Mouse (Mus musculus) embryonic facial prominence, embryonic 11.5 days (tissue): Measurements from ENCODE around the gene Atp10b. TPM values are rescaled to one million over a fixed set of nuclear protein-coding genes. Genes with fewer than 3 reads are reported as not detected.
"Not testable (repeated sequence)": the region's sequence is repeated elsewhere in the genome, so short reads cannot be mapped to it uniquely, and the experiment has no call there.

Experiments
- ATAC-seq: fragments of 200-750 bp; cut with Nextera tagmentation; replicated peaks from 2 replicates; pipeline ENCODE4 v1.8.0; 2017; ENCODE audit warnings: low read depth; ENCODE audit not compliant: insufficient number of reproducible peaks, low FRiP score, low TSS enrichment
- DNase-seq: peaks from one replicate; pipeline ENCODE4 v3.0.0-alpha.2; 2015; ENCODE audit warnings: low spot score
- H3K27ac ChIP-seq: fragments of 300-500 bp; sonication (generic); replicated peaks from 2 replicates; pipeline ENCODE4 v1.5.1; 2014; ENCODE audit warnings: mild to moderate bottlenecking, low read depth, low read length, control low read depth
- H3K27me3 ChIP-seq: fragments of 300-500 bp; sonication (generic); 2 replicates; pipeline ENCODE4 v1.6.1; 2014; ENCODE audit warnings: mild to moderate bottlenecking, low read length, moderate library complexity, mixed read lengths; ENCODE audit not compliant: control insufficient read depth, insufficient read depth
- H3K36me3 ChIP-seq: fragments of 300-500 bp; sonication (generic); replicated peaks from 2 replicates; pipeline ENCODE4 v1.6.1; 2014; ENCODE audit warnings: low read depth, mild to moderate bottlenecking, low read length, moderate library complexity, mixed read lengths; ENCODE audit not compliant: control insufficient read depth, insufficient read depth
- H3K4me1 ChIP-seq: fragments of 300-500 bp; sonication (generic); 2 replicates; pipeline ENCODE4 v1.6.1; 2014; ENCODE audit warnings: low read length, mixed read lengths; ENCODE audit not compliant: control insufficient read depth, insufficient read depth
- H3K4me2 ChIP-seq: fragments of 300-500 bp; sonication (generic); 2 replicates; pipeline ENCODE4 v1.6.1; 2014; ENCODE audit warnings: low read depth, mild to moderate bottlenecking, control low read depth, low read length, moderate library complexity
- H3K4me3 ChIP-seq: fragments of 300-500 bp; sonication (generic); 2 replicates; pipeline ENCODE4 v1.5.1; 2014; ENCODE audit warnings: low read depth, low read length, control low read depth
- H3K9ac ChIP-seq: fragments of 300-500 bp; sonication (generic); replicated peaks from 2 replicates; pipeline ENCODE4 v1.6.1; 2014; ENCODE audit warnings: mild to moderate bottlenecking, control low read depth, low read length
- H3K9me3 ChIP-seq: fragments of 300-500 bp; sonication (generic); replicated peaks from 2 replicates; pipeline ENCODE4 v1.6.1; 2016; ENCODE audit warnings: mild to moderate bottlenecking, low read length, inconsistent platforms, mixed read lengths; ENCODE audit not compliant: control insufficient read depth
- whole genome bisulfite sequencing: fragments of 180-500 bp; shearing (Covaris S2); extraction: QIAGEN DNeasy Blood & Tissue Kit; methylation state at CpG from one replicate; pipeline ENCODE4 v1.1.7; 2014; 5-methylcytosine and 5-hydroxymethylcytosine counted together
- polyA plus RNA-seq: library from polyadenylated mRNA; unstranded; fragments of >200 nt; fragmentation: Nextera tagmentation; extraction: Ambion mirVana; gene quantifications from 2 replicates; pipeline ENCODE4 v1.2.1, GENCODE M21; 2014

Atp10b gene
- 0.77 and 0.80 TPM in 2 replicates for polyA plus RNA-seq

DNA sequence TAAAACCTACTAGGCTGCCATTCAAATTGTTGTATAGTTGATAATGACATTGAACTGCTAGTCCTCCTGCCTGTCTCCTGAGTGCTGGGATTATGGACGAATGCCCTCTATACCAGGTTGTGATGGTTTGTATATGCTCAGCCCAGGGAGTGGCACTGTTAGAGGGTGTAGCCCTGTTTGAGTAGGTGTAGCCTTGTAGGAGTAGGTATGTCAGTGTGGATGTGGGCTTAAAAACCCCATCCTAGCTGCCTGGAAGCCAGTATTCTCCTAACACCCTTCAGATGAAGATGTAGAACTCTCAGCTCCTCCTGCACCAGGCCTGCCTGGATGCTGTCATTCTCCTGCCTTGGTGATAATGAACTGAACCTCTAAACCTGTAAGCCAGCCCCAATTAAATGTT is at the start of gene Atp10b:
Atp10b (plus strand) TSS at position 301 of the 400 bp plus-strand sequence.
- H3K9me3 ChIP-seq: no peaks in the 10 kb centered on the region
- no peak within 1 kb of the TSS for H3K4me3 ChIP-seq
- no peak within 1 kb of the TSS for H3K27ac ChIP-seq
- no peak for ATAC-seq
- H3K4me2 ChIP-seq: no peak within 1 kb of the TSS
- no peak within 1 kb of the TSS for H3K9ac ChIP-seq
- H3K27me3 ChIP-seq: no peaks in the 10 kb centered on the region
- no peak for DNase-seq
- 66% methylated on average over 1 of the region's 1 CpGs for WGBS
- no peaks in the 10 kb centered on the region for H3K36me3 ChIP-seq
- no peaks in the 10 kb centered on the region for H3K4me1 ChIP-seq

DNA sequence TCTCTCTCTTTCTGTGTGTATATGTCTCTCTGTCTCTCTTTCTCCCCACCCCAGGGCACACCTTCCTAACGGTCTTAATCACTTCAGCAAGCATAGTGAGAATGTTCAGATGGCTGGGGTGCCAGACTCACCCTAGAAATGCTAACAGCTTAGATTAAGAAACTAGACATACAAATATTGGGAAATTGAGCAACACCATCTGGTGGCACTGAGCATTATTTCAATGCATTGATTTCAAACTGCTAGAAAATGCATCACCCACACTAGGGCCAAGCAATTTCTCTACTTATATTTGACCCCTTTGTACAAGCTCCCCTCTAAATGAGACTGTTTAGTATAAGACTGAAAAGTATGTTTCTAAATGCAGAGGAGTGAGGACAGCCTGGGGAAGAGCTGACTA is 48.3 kb upstream of the Atp10b start:
- Histone ChIP-seq H3K36me3 (no peaks in the 10 kb centered on the region), H3K4me2 (no peak overlapping the region), H3K9ac (no peak overlapping the region), H3K27me3 (no peaks in the 10 kb centered on the region), H3K27ac (no peak overlapping the region), H3K9me3 (no peaks in the 10 kb centered on the region), H3K4me3 (no peak overlapping the region), H3K4me1 (no peaks in the 10 kb centered on the region)
- DNase-seq: no peak
- no peak for ATAC-seq
- WGBS: 70% methylated on average over 1 of the region's 1 CpGs

DNA sequence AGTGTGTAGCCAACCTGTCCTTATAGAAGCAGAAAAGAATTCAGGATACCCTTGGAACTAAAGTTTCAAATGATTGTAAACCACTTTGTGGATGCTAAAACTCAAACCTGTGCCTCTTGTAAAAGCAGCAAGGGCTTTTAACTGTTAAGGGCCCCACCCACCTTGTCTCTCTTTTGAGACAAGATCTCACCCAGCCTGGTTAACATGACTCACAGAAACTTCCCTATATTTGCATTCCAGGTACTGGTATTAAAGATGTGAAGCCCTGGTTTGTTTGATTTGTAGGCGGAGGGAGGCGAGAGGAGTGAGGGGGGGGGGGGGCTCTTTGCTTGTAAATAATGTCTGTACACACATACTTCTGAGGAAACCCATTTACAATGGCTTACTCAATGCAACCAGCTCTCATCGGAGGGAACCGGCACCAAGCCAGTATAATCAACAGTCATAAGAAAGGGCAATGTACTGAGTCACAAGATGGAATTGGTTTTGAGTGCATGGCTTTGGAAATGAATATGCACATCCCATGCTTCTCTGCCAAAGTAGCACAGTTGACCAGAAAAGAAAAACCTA is 23.7 kb upstream of the Atp10b start:
- no peaks in the 10 kb centered on the region for H3K36me3 ChIP-seq
- no peak overlapping the region for H3K9ac ChIP-seq
- no peak for ATAC-seq
- 89% methylated on average over 4 of the region's 4 CpGs for WGBS
- no peak for DNase-seq
- H3K4me1 ChIP-seq: no peaks in the 10 kb centered on the region
- no peak overlapping the region for H3K27ac ChIP-seq
- H3K9me3 ChIP-seq: no peaks in the 10 kb centered on the region
- H3K27me3 ChIP-seq: no peaks in the 10 kb centered on the region
- no peak overlapping the region for H3K4me2 ChIP-seq
- H3K4me3 ChIP-seq: no peak overlapping the region

DNA sequence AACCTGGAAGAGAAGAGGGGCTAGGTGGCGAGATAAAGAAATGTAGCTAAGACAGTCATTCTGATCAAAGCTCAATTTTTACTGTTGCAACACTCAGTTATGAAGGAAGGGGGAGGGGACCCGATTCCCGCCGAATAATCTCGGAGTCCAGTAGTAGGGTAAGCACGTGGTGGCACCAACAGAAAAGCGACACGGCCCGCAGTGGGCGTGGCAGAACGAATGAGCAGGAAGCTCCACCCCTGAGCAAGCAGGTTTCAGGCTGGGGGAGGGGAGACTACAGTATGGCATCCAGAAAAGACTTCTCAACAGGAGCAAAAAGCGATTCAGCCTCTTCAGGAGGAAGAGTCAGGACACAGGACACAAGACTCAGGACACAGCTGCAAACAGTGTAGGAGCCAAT is 23.1 kb upstream of the Atp10b start:
- 81% methylated on average over 12 of the region's 12 CpGs for WGBS
- H3K4me1 ChIP-seq, ATAC-seq, H3K27ac ChIP-seq, H3K9ac ChIP-seq, DNase-seq, H3K9me3 ChIP-seq, H3K36me3 ChIP-seq, H3K4me3 ChIP-seq, H3K27me3 ChIP-seq, H3K4me2 ChIP-seq: not testable (repeated sequence)

DNA sequence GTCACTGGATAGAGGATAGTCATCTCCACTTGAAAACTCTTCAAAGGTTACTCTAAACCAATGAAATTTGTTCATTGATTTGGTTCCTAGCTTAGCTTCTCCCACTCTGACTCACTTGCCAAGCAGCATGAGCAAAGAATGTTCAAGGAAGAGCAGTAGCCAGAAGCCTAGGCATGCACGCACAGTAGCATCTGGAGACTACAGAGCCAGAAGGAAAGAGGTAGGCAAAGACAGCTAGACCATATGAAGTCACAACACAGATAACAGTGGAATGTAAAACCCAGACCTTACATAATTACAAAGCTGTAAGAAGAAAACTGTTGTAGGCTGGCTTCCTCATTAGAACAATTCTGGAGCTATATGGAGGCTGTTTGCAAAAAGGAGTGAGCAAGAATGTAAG is 8.4 kb upstream of the Atp10b start:
- 94% methylated on average over 1 of the region's 1 CpGs for WGBS
- Histone ChIP-seq H3K4me2 (no peak overlapping the region), H3K36me3 (no peaks in the 10 kb centered on the region), H3K9ac (no peak overlapping the region), H3K27ac (no peak overlapping the region), H3K4me3 (no peak overlapping the region), H3K4me1 (no peaks in the 10 kb centered on the region), H3K9me3 (no peaks in the 10 kb centered on the region), H3K27me3 (no peaks in the 10 kb centered on the region)
- ATAC-seq: no peak
- DNase-seq: no peak

DNA sequence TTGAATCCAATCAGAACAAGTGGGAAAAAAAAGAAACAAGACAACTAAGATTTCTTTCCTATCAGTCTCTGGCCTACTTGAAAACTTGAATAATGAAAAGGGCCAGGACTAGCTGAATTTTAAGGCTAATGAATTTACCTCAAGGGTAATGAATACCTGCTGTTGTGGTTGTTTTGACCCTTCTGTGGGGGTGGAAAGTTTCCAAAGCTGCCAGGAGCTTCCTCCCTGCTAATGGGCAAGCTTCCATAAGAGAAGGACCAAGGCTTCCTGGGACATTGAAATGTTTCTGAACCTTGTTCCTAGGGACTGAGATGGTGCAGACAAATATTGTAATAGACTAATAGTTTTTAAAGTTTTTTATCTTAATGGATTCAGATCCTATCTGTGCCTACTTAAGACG is 6.9 kb upstream of the Atp10b start:
- no peaks in the 10 kb centered on the region for H3K9me3 ChIP-seq
- no peak overlapping the region for H3K4me2 ChIP-seq
- H3K36me3 ChIP-seq: no peaks in the 10 kb centered on the region
- DNase-seq: no peak
- no peaks in the 10 kb centered on the region for H3K27me3 ChIP-seq
- H3K4me1 ChIP-seq: no peaks in the 10 kb centered on the region
- ATAC-seq: no peak
- 79% methylated on average over 1 of the region's 1 CpGs for WGBS
- no peak overlapping the region for H3K27ac ChIP-seq
- no peak overlapping the region for H3K9ac ChIP-seq
- no peak overlapping the region for H3K4me3 ChIP-seq

DNA sequence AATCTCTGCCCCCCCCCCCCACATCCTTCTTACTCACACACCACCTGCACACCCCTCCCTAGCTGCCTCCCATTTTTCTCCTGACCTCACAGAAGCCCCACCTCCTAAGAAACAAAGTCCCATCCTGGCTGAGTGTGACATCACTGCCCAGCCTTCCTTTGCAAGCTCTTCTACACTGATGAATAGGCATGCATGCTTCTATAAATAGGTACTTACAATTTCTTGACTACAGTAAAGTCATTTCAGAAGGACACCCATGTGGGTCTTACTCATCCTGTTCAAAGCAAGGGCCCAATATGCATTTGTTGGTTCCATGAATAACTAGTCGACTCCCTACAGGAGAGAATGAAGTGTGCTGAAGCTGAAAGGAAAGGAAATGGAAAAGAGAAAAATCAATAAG is 5.5 kb upstream of the Atp10b start:
- no peaks in the 10 kb centered on the region for H3K27me3 ChIP-seq
- no peaks in the 10 kb centered on the region for H3K36me3 ChIP-seq
- no peak overlapping the region for H3K9ac ChIP-seq
- H3K4me3 ChIP-seq: no peak overlapping the region
- no peak overlapping the region for H3K4me2 ChIP-seq
- H3K4me1 ChIP-seq: no peaks in the 10 kb centered on the region
- DNase-seq: no peak
- H3K27ac ChIP-seq: no peak overlapping the region
- no peaks in the 10 kb centered on the region for H3K9me3 ChIP-seq
- 92% methylated on average over 1 of the region's 1 CpGs for WGBS
- no peak for ATAC-seq

DNA sequence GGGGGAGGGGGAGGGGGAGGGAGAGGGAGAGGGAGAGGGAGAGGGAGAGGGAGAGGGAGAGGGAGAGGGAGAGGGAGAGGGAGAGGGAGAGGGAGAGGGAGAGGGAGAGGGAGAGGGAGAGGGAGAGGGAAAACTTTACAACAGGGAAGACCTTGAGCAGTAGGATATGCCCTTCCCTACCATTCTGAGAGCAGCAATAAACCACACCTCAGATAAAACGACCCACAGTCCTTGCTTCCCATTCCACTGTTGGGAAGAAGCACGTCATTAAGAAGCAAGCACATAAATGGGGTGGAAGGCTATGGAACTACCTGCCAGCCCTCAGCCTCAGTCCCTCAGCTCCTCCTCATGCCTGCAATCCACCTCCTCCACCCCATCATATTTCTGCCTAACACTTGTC is 4.8 kb upstream of the Atp10b start:
- H3K4me3 ChIP-seq, H3K27ac ChIP-seq, DNase-seq, H3K9ac ChIP-seq, H3K9me3 ChIP-seq, H3K36me3 ChIP-seq, H3K4me1 ChIP-seq, H3K27me3 ChIP-seq, ATAC-seq, H3K4me2 ChIP-seq: not testable (repeated sequence)
- 71% methylated on average over 2 of the region's 2 CpGs for WGBS
